Mouse (Mus musculus) megakaryocyte-erythroid progenitor cell, adult 5-6 weeks (primary cell): ENCODE measurements around the gene Cxcl3. TPM values are rescaled to one million over a fixed set of nuclear protein-coding genes. Genes with fewer than 3 reads are reported as not detected.
A peak's percentile ranks its signal among the peaks of the same experiment; 100 is the strongest.
"Not testable (repeated sequence)": the region's sequence is repeated elsewhere in the genome, so short reads cannot be mapped to it uniquely, and the experiment has no call there.

ENCODE experiments used
- ATAC-seq: replicated peaks from 2 replicates; pipeline ENCODE4 v1.8.0; 2016; ENCODE audit warnings: mild to moderate bottlenecking, inconsistent platforms; ENCODE audit not compliant: severe bottlenecking, poor library complexity, low FRiP score, low TSS enrichment
- total RNA-seq, 2 experiments: library from RNA; stranded (forward) in 1 of 2; stranded (reverse) in 1 of 2; fragments of 200-1000, 215-1000 nt in 1 of 2; fragments of >200 nt in 1 of 2; fragmentation: Nextera tagmentation in 1 of 2; gene quantifications; 2 replicates each; pipeline ENCODE4 v1.2.3; 2014 to 2017

Gene Cxcl3
- total RNA-seq, 2 experiments from 2014 or later: 0.42 TPM; not detected in 1

- ATAC-seq: peak; percentile 55
Observed at GRCm38 (mm10) chr5:90788114-90788513, 2.2 kb downstream of the Cxcl3 start.

- no peak for ATAC-seq
Observed at GRCm38 (mm10) chr5:90789306-90790073, 3.6 kb downstream of the Cxcl3 start.

GRCm38 (mm10) chr5:90790074-90790502 lies 4.2 kb downstream of the Cxcl3 start:
- no peak for ATAC-seq

GRCm38 (mm10) chr5:90794195-90794625 lies 8.3 kb downstream of the Cxcl3 start, which contains the start of gene Cxcl15:
TSS of gene Cxcl15 (plus strand) at chr5:90794534.
- no peak for ATAC-seq

GRCm38 (mm10) chr5:90795392-90795791 lies 9.5 kb downstream of the Cxcl3 start:
- ATAC-seq: not testable (repeated sequence)

GRCm38 (mm10) chr5:90804574-90804973 lies 18.7 kb downstream of the Cxcl3 start:
- peak; percentile 61; the same call in 1 of the 2 replicates for ATAC-seq

- ATAC-seq: no peak
Observed at GRCm38 (mm10) chr5:90806050-90806449, 20.1 kb downstream of the Cxcl3 start.

- no peak for ATAC-seq
Observed at GRCm38 (mm10) chr5:90807176-90807950, 21.5 kb downstream of the Cxcl3 start.

- ATAC-seq: no peak
Observed at GRCm38 (mm10) chr5:90819756-90820155, 33.9 kb downstream of the Cxcl3 start.

GRCm38 (mm10) chr5:90832145-90832767 lies 46.4 kb downstream of the Cxcl3 start:
- ATAC-seq: peak; percentile 94

GRCm38 (mm10) chr5:90832768-90833388 lies 47.0 kb downstream of the Cxcl3 start:
- peak; percentile 22; the same call in 1 of the 2 replicates for ATAC-seq

GRCm38 (mm10) chr5:90834436-90834835 lies 48.5 kb downstream of the Cxcl3 start:
- no peak for ATAC-seq

GRCm38 (mm10) chr5:90838582-90838981 lies 52.7 kb downstream of the Cxcl3 start:
- ATAC-seq: no peak

Other genes with a start within 250 kb of the Cxcl3 start
- not detected in 2 replicates for gene 5830473C10Rik, start 225.0 kb upstream of the Cxcl3 start, total RNA-seq (2014; fragmentation: Nextera tagmentation)
- not detected in 2 replicates for gene 5830473C10Rik, start 225.0 kb upstream of the Cxcl3 start, total RNA-seq (2017)
- not detected in 2 replicates for gene Rassf6, start 145.4 kb upstream of the Cxcl3 start, total RNA-seq (2014; fragmentation: Nextera tagmentation)
- gene Rassf6, start 145.4 kb upstream of the Cxcl3 start, total RNA-seq (2017): not detected in 2 replicates
- gene Cxcl5, start 26.7 kb upstream of the Cxcl3 start, total RNA-seq (2014; fragmentation: Nextera tagmentation): not detected in 2 replicates
- 0.30 TPM in 1 of 2 replicates, not detected in the other for gene Cxcl5, start 26.7 kb upstream of the Cxcl3 start, total RNA-seq (2017)
- not detected in 2 replicates for gene Ppbp, start 17.6 kb upstream of the Cxcl3 start, total RNA-seq (2014; fragmentation: Nextera tagmentation)
- 0.80 TPM in 1 of 2 replicates, not detected in the other for gene Ppbp, start 17.6 kb upstream of the Cxcl3 start, total RNA-seq (2017)
- 2.3 TPM in 1 of 2 replicates, not detected in the other for gene Pf4, start 13.7 kb upstream of the Cxcl3 start, total RNA-seq (2014; fragmentation: Nextera tagmentation)
- gene Pf4, start 13.7 kb upstream of the Cxcl3 start, total RNA-seq (2017): 40.2 and 87.4 TPM in 2 replicates
- not detected in 2 replicates for gene Cxcl15, start 8.4 kb downstream of the Cxcl3 start, total RNA-seq (2014; fragmentation: Nextera tagmentation)
- gene Cxcl15, start 8.4 kb downstream of the Cxcl3 start, total RNA-seq (2017): not detected in 2 replicates
- not detected in 2 replicates for gene Cxcl1, start 105.1 kb downstream of the Cxcl3 start, total RNA-seq (2014; fragmentation: Nextera tagmentation)
- 1.5 TPM in 1 of 2 replicates, not detected in the other for gene Cxcl1, start 105.1 kb downstream of the Cxcl3 start, total RNA-seq (2017)
- not detected in 2 replicates for gene Cxcl2, start 117.8 kb downstream of the Cxcl3 start, total RNA-seq (2014; fragmentation: Nextera tagmentation)
- 5.2 and 9.9 TPM in 2 replicates for gene Cxcl2, start 117.8 kb downstream of the Cxcl3 start, total RNA-seq (2017)
- 20.6 and 24.1 TPM in 2 replicates for gene Mthfd2l, start 145.0 kb downstream of the Cxcl3 start, total RNA-seq (2014; fragmentation: Nextera tagmentation)
- gene Mthfd2l, start 145.0 kb downstream of the Cxcl3 start, total RNA-seq (2017): 16.1 and 19.1 TPM in 2 replicates
- not detected in 2 replicates for gene Epgn, start 241.4 kb downstream of the Cxcl3 start, total RNA-seq (2014; fragmentation: Nextera tagmentation)
- not detected in 2 replicates for gene Epgn, start 241.4 kb downstream of the Cxcl3 start, total RNA-seq (2017)